Mouse (Mus musculus) midbrain, embryonic 13.5 days (tissue): ENCODE measurements around the gene Myo18b. TPM values are rescaled to one million over a fixed set of nuclear protein-coding genes. Genes with fewer than 3 reads are reported as not detected.

ENCODE experiments used
- polyA plus RNA-seq: library from polyadenylated mRNA; unstranded; fragments of >200 nt; fragmentation: Nextera tagmentation; extraction: Ambion mirVana; gene quantifications from 2 replicates; pipeline ENCODE4 v1.2.1, GENCODE M21; 2015

Myo18b gene
- polyA plus RNA-seq, 1 experiment from 2014 or later = 2.3 TPM

Other genes starting within 250 kb of the Myo18b start
- 15.1 and 16.5 TPM in 2 replicates for gene Grk3, start 119.4 kb upstream of the Myo18b start, polyA plus RNA-seq
- gene Crybb2, start 173.8 kb upstream of the Myo18b start, polyA plus RNA-seq = not detected in 2 replicates
- gene Crybb3, start 185.2 kb upstream of the Myo18b start, polyA plus RNA-seq = 0.27 and 0.42 TPM in 2 replicates